Mouse (Mus musculus) erythroblast, embryonic 14.5 days (primary cell): ENCODE measurements around the gene Kmo.

ENCODE experiments used
- GATA1 ChIP-seq: IDR thresholded peaks from 2 replicates; pipeline ENCODE4 v1.6.1; 2012; ENCODE audit warnings: low read length, inconsistent platforms, mixed read lengths
- TAL1 ChIP-seq: IDR thresholded peaks from 3 replicates; pipeline ENCODE4 v1.6.1; 2012; ENCODE audit warnings: low read length, inconsistent platforms, mixed read lengths

DNA sequence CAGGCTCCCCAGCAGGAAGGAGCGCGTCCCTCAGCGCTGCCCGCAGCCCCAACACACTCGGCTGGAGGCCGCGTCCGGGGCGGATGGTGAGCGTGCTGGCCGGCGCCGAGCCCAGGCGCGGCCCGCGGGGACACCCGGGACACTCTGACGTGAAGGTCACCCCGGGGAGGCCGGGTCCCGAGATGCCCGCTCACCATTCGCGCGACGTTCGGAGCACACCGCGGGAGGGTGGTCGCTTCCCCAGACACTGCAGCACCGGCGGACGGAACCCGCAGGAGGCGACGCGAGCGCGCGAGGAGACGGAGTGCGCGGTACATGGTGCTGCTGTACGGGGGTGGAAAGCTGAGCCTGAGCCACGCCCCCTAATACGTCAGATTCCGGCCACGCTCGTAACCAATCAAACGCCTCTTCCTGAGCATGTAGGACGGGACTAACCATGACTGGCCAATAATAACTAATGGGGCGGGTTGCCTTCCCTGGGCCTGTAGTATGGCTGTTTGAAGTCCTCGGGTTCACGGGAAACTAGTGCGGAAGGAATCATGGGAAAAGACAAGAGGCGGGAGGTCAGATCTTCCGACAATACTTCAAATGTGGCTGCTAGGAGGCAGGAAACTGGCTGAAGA lies 5.2 kb downstream of the Kmo start, which contains the start of gene Fh1:
- no peak for TF ChIP-seq TAL1
- TF ChIP-seq GATA1, result no peak
